Mouse (Mus musculus) embryonic fibroblast, embryonic 13.5 days (primary cell): ENCODE data around the gene Spg20. TPM values are rescaled to one million over a fixed set of nuclear protein-coding genes. Genes with fewer than 3 reads are reported as not detected.

Experiments
- H3K27ac ChIP-seq: 2 replicates; pipeline ENCODE4 v1.5.1; 2012; ENCODE audit warnings: low read length, control low read depth, inconsistent platforms; ENCODE audit not compliant: insufficient read depth
- H3K4me1 ChIP-seq: 2 replicates; pipeline ENCODE4 v1.6.1; 2011; ENCODE audit warnings: low read length; ENCODE audit not compliant: control insufficient read depth, insufficient read depth
- H3K4me3 ChIP-seq: 2 replicates; pipeline ENCODE4 v1.5.1; 2011; ENCODE audit warnings: mild to moderate bottlenecking, control low read depth, low read length; ENCODE audit not compliant: insufficient read depth
- CTCF ChIP-seq: IDR thresholded peaks from 2 replicates; pipeline ENCODE4 v1.5.1; 2011; ENCODE audit warnings: mild to moderate bottlenecking, control low read depth, low read length, moderate library complexity, borderline replicate concordance; ENCODE audit not compliant: insufficient read depth
- POLR2A ChIP-seq: IDR thresholded peaks from 2 replicates; pipeline ENCODE4 v1.6.1; 2011; ENCODE audit warnings: low read depth, mild to moderate bottlenecking, control low read depth, low read length, moderate library complexity
- polyA plus RNA-seq: library from polyadenylated mRNA; stranded (reverse); fragments of >200 nt; gene quantifications from 2 replicates; pipeline ENCODE4 v1.2.4, GENCODE M21; 2011; ENCODE audit warnings: low read depth; ENCODE audit not compliant: missing spikeins, insufficient read length

Gene Spg20
- polyA plus RNA-seq, 1 experiment, result 70.3 TPM

GRCm38 (mm10) chr3:55172478-55172877 lies 60.6 kb downstream of the Spg20 start:
- Histone ChIP-seq H3K27ac (no peak overlapping the region), H3K4me3 (no peak overlapping the region), H3K4me1 (no peaks in the 10 kb centered on the region)
- TF ChIP-seq CTCF, result no peak
- TF ChIP-seq POLR2A, result no peak

- H3K4me3 ChIP-seq, result no peak overlapping the region
- no peak for TF ChIP-seq CTCF
- no peak for TF ChIP-seq POLR2A
- no peaks in the 10 kb centered on the region for H3K4me1 ChIP-seq
- H3K27ac ChIP-seq, result no peak overlapping the region
Observed at GRCm38 (mm10) chr3:55177271-55177670, 65.4 kb downstream of the Spg20 start.

- Histone ChIP-seq H3K4me1 (no peaks in the 10 kb centered on the region), H3K4me3 (no peak within 1 kb of the TSS), H3K27ac (no peak within 1 kb of the TSS)
- no peak for TF ChIP-seq POLR2A
- TF ChIP-seq CTCF, result no peak
Observed at GRCm38 (mm10) chr3:55181766-55182165, 69.9 kb downstream of the Spg20 start, which contains the start of gene Sohlh2. Gene Sohlh2, plus strand, starts transcription at chr3:55182028.

Other genes starting within 250 kb of the Spg20 start
- gene Sertm1, start 196.2 kb upstream of the Spg20 start, polyA plus RNA-seq, result not detected in 2 replicates
- 0.70 TPM in 1 of 2 replicates, not detected in the other for gene Ccna1, start 56.6 kb upstream of the Spg20 start, polyA plus RNA-seq
- 0.17 and 0.35 TPM in 2 replicates for gene Ccdc169, start 25.2 kb downstream of the Spg20 start, polyA plus RNA-seq
- gene Sohlh2, start 69.9 kb downstream of the Spg20 start, polyA plus RNA-seq, result 0.21 TPM in 1 of 2 replicates, not detected in the other
- 39.1 and 89.6 TPM in 2 replicates for gene Dclk1, start 130.3 kb downstream of the Spg20 start, polyA plus RNA-seq